Mouse (Mus musculus): ENCODE data around the gene Hcn3. TPM values are rescaled to one million over a fixed set of nuclear protein-coding genes. Genes with fewer than 3 reads are reported as not detected.

Hcn3 gene
- polyA plus RNA-seq, 1 experiment: 0.10 TPM

GRCm38 (mm10) chr3:89195979-89196877, 36.2 kb upstream of the Hcn3 start:
- no peaks in the 10 kb centered on the region for H3K79me2 ChIP-seq (ENCODE audit: control insufficient read depth, insufficient read depth)
- H3K27me3 ChIP-seq (ENCODE audit: control insufficient read depth, insufficient read depth, insufficient read length): no peaks in the 10 kb centered on the region

GRCm38 (mm10) chr3:89193853-89194252, 33.9 kb upstream of the Hcn3 start:
- H3K79me2 ChIP-seq (ENCODE audit: control insufficient read depth, insufficient read depth): no peaks in the 10 kb centered on the region
- H3K4me2 ChIP-seq (ENCODE audit: low read depth): no peak overlapping the region
- H3ac ChIP-seq (ENCODE audit: control insufficient read depth, insufficient read length): no peak overlapping the region
- H3K36me3 ChIP-seq (ENCODE audit: control insufficient read depth, insufficient read depth): no peaks in the 10 kb centered on the region
- no peak overlapping the region for H3K4me3 ChIP-seq
- TF ChIP-seq SRF (IDR thresholded peaks at IDR 0.05; ENCODE audit: control insufficient read depth, insufficient read length, low read depth) (no peak), USF1 (IDR thresholded peaks at IDR 0.05; ENCODE audit: low read depth) (no peak)
- H3K27me3 ChIP-seq (ENCODE audit: control insufficient read depth, insufficient read depth, insufficient read length): no peaks in the 10 kb centered on the region

More at GRCm38 (mm10) chr3:89195979-89196877, 36.2 kb upstream of the Hcn3 start:
- Histone ChIP-seq H3K4me2 (ENCODE audit: low read depth) (peak overlapping the region; percentile 80), H3K4me3 (peak overlapping the region; percentile 31), H3ac (ENCODE audit: control insufficient read depth, insufficient read length) (no peak overlapping the region), H3K36me3 (ENCODE audit: control insufficient read depth, insufficient read depth) (no peaks in the 10 kb centered on the region)
- no peak for TF ChIP-seq MYOD1 (IDR thresholded peaks at IDR 0.05; ENCODE audit: control insufficient read depth in 1 of 3, insufficient read length in 2 of 3, low read depth in 2 of 3)
- peak; percentile 78 for TF ChIP-seq POLR2A (IDR thresholded peaks at IDR 0.05; ENCODE audit: insufficient read length, low read depth)
- TF ChIP-seq POLR2AphosphoS2 (IDR thresholded peaks at IDR 0.05; ENCODE audit: insufficient read length, low read depth): peak; percentile 86

GRCm38 (mm10) chr3:89193351-89193750, 33.4 kb upstream of the Hcn3 start:
- H3K79me2 ChIP-seq (ENCODE audit: control insufficient read depth, insufficient read depth): no peaks in the 10 kb centered on the region
- no peaks in the 10 kb centered on the region for H3K27me3 ChIP-seq (ENCODE audit: control insufficient read depth, insufficient read depth, insufficient read length)
- H3ac ChIP-seq (ENCODE audit: control insufficient read depth, insufficient read length): no peak overlapping the region
- no peak overlapping the region for H3K4me2 ChIP-seq (ENCODE audit: low read depth)
- TF ChIP-seq MAX (IDR thresholded peaks at IDR 0.05; ENCODE audit: low read depth): no peak
- no peak for TF ChIP-seq USF1 (IDR thresholded peaks at IDR 0.05; ENCODE audit: low read depth)
- TF ChIP-seq E2F4 (IDR thresholded peaks at IDR 0.05; ENCODE audit: insufficient read depth): no peak
- no peak for TF ChIP-seq MYOD1 (IDR thresholded peaks at IDR 0.05; ENCODE audit: control insufficient read depth in 1 of 3, insufficient read length in 2 of 3, low read depth in 2 of 3)
- TF ChIP-seq POLR2A (IDR thresholded peaks at IDR 0.05; ENCODE audit: insufficient read length, low read depth): no peak
- no peak for TF ChIP-seq TCF3 (IDR thresholded peaks at IDR 0.05; ENCODE audit: insufficient read length, low read depth)
- no peak for TF ChIP-seq TCF12 (IDR thresholded peaks at IDR 0.05; ENCODE audit: insufficient read depth, poor library complexity, severe bottlenecking)
- no peak for TF ChIP-seq MYOG (IDR thresholded peaks at IDR 0.05; ENCODE audit: control insufficient read depth in 1 of 3, insufficient read depth in 1 of 3, insufficient read length in 2 of 3, low read depth in 2 of 3)
- TF ChIP-seq POLR2AphosphoS2 (IDR thresholded peaks at IDR 0.05; ENCODE audit: insufficient read length, low read depth): no peak
- no peak for TF ChIP-seq REST (IDR thresholded peaks at IDR 0.05; ENCODE audit: insufficient read depth, insufficient read length)
- no peak for TF ChIP-seq SRF (IDR thresholded peaks at IDR 0.05; ENCODE audit: control insufficient read depth, insufficient read length, low read depth)
- TF ChIP-seq CEBPB (IDR thresholded peaks at IDR 0.05; ENCODE audit: insufficient read depth, poor library complexity, severe bottlenecking): no peak
- H3K36me3 ChIP-seq (ENCODE audit: control insufficient read depth, insufficient read depth): no peaks in the 10 kb centered on the region
- H3K4me3 ChIP-seq: no peak overlapping the region

- Histone ChIP-seq H3K4me2 (ENCODE audit: low read depth) (no peak overlapping the region), H3K36me3 (ENCODE audit: control insufficient read depth, insufficient read depth) (no peaks in the 10 kb centered on the region), H3K27me3 (ENCODE audit: control insufficient read depth, insufficient read depth, insufficient read length) (no peaks in the 10 kb centered on the region), H3K79me2 (ENCODE audit: control insufficient read depth, insufficient read depth) (no peaks in the 10 kb centered on the region), H3ac (ENCODE audit: control insufficient read depth, insufficient read length) (no peak overlapping the region), H3K4me3 (no peak overlapping the region)
- TF ChIP-seq POLR2A (IDR thresholded peaks at IDR 0.05; ENCODE audit: insufficient read length, low read depth) (no peak), MAX (IDR thresholded peaks at IDR 0.05; ENCODE audit: low read depth) (no peak), MYOG (IDR thresholded peaks at IDR 0.05; ENCODE audit: control insufficient read depth in 1 of 3, insufficient read depth in 1 of 3, insufficient read length in 2 of 3, low read depth in 2 of 3) (no peak), USF1 (IDR thresholded peaks at IDR 0.05; ENCODE audit: low read depth) (no peak), SRF (IDR thresholded peaks at IDR 0.05; ENCODE audit: control insufficient read depth, insufficient read length, low read depth) (no peak), E2F4 (IDR thresholded peaks at IDR 0.05; ENCODE audit: insufficient read depth) (no peak), MYOD1 (IDR thresholded peaks at IDR 0.05; ENCODE audit: control insufficient read depth in 1 of 3, insufficient read length in 2 of 3, low read depth in 2 of 3) (no peak), TCF3 (IDR thresholded peaks at IDR 0.05; ENCODE audit: insufficient read length, low read depth) (no peak), POLR2AphosphoS2 (IDR thresholded peaks at IDR 0.05; ENCODE audit: insufficient read length, low read depth) (no peak), REST (IDR thresholded peaks at IDR 0.05; ENCODE audit: insufficient read depth, insufficient read length) (no peak), CEBPB (IDR thresholded peaks at IDR 0.05; ENCODE audit: insufficient read depth, poor library complexity, severe bottlenecking) (no peak), TCF12 (IDR thresholded peaks at IDR 0.05; ENCODE audit: insufficient read depth, poor library complexity, severe bottlenecking) (no peak)
These were observed 30.4 kb upstream of the Hcn3 start for GRCm38 (mm10) chr3:89190436-89190835.

GRCm38 (mm10) chr3:89188478-89188875, 28.5 kb upstream of the Hcn3 start:
- Histone ChIP-seq H3K4me2 (ENCODE audit: low read depth) (no peak overlapping the region), H3K4me3 (no peak overlapping the region), H3K79me2 (ENCODE audit: control insufficient read depth, insufficient read depth) (no peaks in the 10 kb centered on the region), H3K36me3 (ENCODE audit: control insufficient read depth, insufficient read depth) (no peaks in the 10 kb centered on the region), H3K27me3 (ENCODE audit: control insufficient read depth, insufficient read depth, insufficient read length) (no peaks in the 10 kb centered on the region), H3ac (ENCODE audit: control insufficient read depth, insufficient read length) (no peak overlapping the region)
- no peak for TF ChIP-seq USF1 (IDR thresholded peaks at IDR 0.05; ENCODE audit: low read depth)
- no peak for TF ChIP-seq E2F4 (IDR thresholded peaks at IDR 0.05; ENCODE audit: insufficient read depth)
- no peak for TF ChIP-seq REST (IDR thresholded peaks at IDR 0.05; ENCODE audit: insufficient read depth, insufficient read length)
- TF ChIP-seq SRF (IDR thresholded peaks at IDR 0.05; ENCODE audit: control insufficient read depth, insufficient read length, low read depth): no peak
- TF ChIP-seq CEBPB (IDR thresholded peaks at IDR 0.05; ENCODE audit: insufficient read depth, poor library complexity, severe bottlenecking): no peak
- TF ChIP-seq MAX (IDR thresholded peaks at IDR 0.05; ENCODE audit: low read depth): no peak
- TF ChIP-seq POLR2A (IDR thresholded peaks at IDR 0.05; ENCODE audit: insufficient read length, low read depth): no peak
- TF ChIP-seq MYOD1 (IDR thresholded peaks at IDR 0.05; ENCODE audit: control insufficient read depth in 1 of 3, insufficient read length in 2 of 3, low read depth in 2 of 3): no peak
